Mouse (Mus musculus) left cerebral cortex, postnatal 4 days (tissue): Measurements from ENCODE around the gene Ctu2. TPM values are rescaled to one million over a fixed set of nuclear protein-coding genes. Genes with fewer than 3 reads are reported as not detected.

Experiments used
- DNase-seq: peaks from one replicate; pipeline ENCODE4 v3.0.0-alpha.2; 2022
- intact Hi-C: fragments of 180-260 bp; cut with DNase I; formaldehyde crosslinking; loops from one replicate; pipeline ENCODE4 v1.15.1; 2025
- microRNA-seq: library from miRNA; unstranded; fragments of <30 nt; microRNA quantifications from one replicate; pipeline ENCODE4 v1.2.0, GENCODE M21; 2022
- total RNA-seq, 2 experiments: library from RNA; stranded (reverse); gene quantifications; 2 replicates each; pipeline ENCODE4 v1.2.3; 2021

Ctu2 gene
- total RNA-seq, 2 experiments from 2014 or later: 46.2 to 49.4 TPM

GRCm38 (mm10) chr8:122529159-122529558, 53.2 kb downstream of the Ctu2 start:
- intact Hi-C loops: no loop called here
- DNase-seq: no peak

- no peak for DNase-seq
- intact Hi-C loops: no loop called here
Measured at GRCm38 (mm10) chr8:122531312-122531711, 55.4 kb downstream of the Ctu2 start.

Small RNAs within 50 kb of the gene (microRNA-seq; reads per million reads assigned to microRNA genes)
- not detected for gene Gm24366

Other genes starting within 250 kb of the Ctu2 start
- 10 to 100 TPM in 1 of 2 experiments, 1 to 10 TPM in 1; 8.6 to 12.2 TPM for gene Zfpm1, start 194.0 kb upstream of the Ctu2 start, total RNA-seq
- 1 to 10 TPM in 1 of 2 experiments, under 1 TPM in 1; 0.66 to 1.3 TPM for gene Trhr2, start 115.4 kb upstream of the Ctu2 start, total RNA-seq
- 10 to 100 TPM; 47.9 to 49.3 TPM for gene Zc3h18, start 99.5 kb upstream of the Ctu2 start, total RNA-seq
- gene Il17c, start 54.1 kb upstream of the Ctu2 start, total RNA-seq: under 1 TPM in 1 of 2 experiments, not detected in 1; 0.52 TPM
- 10 to 100 TPM in 1 of 2 experiments, 1 to 10 TPM in 1; 8.8 to 10.1 TPM for gene Cyba, start 43.2 kb upstream of the Ctu2 start, total RNA-seq
- gene Mvd, start 32.7 kb upstream of the Ctu2 start, total RNA-seq: 10 to 100 TPM; 68.7 to 78.2 TPM
- gene Snai3, start 15.4 kb upstream of the Ctu2 start, total RNA-seq: not detected
- 10 to 100 TPM; 21.8 to 24.1 TPM for gene Rnf166, start 79 bp upstream of the Ctu2 start, total RNA-seq
- gene Piezo1, start 75.2 kb downstream of the Ctu2 start, total RNA-seq: 10 to 100 TPM; 19.9 to 20.6 TPM
- 1 to 10 TPM; 5.9 to 6.9 TPM for gene Cdt1, start 91.9 kb downstream of the Ctu2 start, total RNA-seq
- 100 to 1,000 TPM; 101 to 102 TPM for gene Aprt, start 100.8 kb downstream of the Ctu2 start, total RNA-seq
- gene Galns, start 135.3 kb downstream of the Ctu2 start, total RNA-seq: 10 to 100 TPM; 10.3 to 10.7 TPM
- gene Trappc2l, start 135.5 kb downstream of the Ctu2 start, total RNA-seq: 10 to 100 TPM; 63.8 to 74.6 TPM
- not detected for gene Pabpn1l, start 146.6 kb downstream of the Ctu2 start, total RNA-seq
- 10 to 100 TPM; 20.7 to 20.8 TPM for gene Cbfa2t3, start 223.0 kb downstream of the Ctu2 start, total RNA-seq